16 mouse cellular contexts compared by ENCODE assay signal in the genomic region with DNA sequence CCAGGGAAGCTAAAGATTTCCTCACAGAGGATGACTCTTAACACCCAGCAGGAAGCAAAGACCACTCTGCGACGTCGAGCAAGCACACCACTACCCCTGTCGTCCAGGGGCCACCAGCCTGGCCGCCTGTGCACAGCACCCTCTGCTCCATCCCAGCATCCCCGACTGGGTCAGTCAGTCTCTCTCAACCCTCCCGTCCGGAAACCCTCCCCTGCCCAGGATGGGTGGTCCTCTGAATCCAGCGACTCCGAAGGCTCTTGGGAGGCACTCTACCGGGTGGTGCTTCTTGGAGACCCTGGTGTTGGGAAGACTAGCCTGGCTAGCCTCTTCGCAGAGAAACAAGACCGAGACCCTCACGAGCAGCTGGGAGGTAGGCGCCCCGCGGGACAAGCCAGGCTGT. TPM values are rescaled to one million over a fixed set of nuclear protein-coding genes. Genes with fewer than 3 reads are reported as not detected.
A peak's percentile ranks its signal among the peaks of the same experiment; 100 is the strongest.
DNase-seq lines count a peak whose midpoint lies in the region; ATAC-seq and TF ChIP-seq lines count a peak whose summit lies in the region.
"Had no signal": no experiment of that assay in that cellular context is flagged by ENCODE, and none has a peak within 500 bp of the region (broad histone marks: within the 10 kb centered on the region; RNA-seq: fewer than 3 reads in every experiment).

No protein-coding gene starts in this region.

- H3K4me3 ChIP-seq in heart, embryonic 11.5 days (ENCODE audit: low read depth, low read length) = no peak overlapping the region
- peak overlapping the region; percentile 14 for H3K4me3 ChIP-seq in testis, adult 2 months (ENCODE audit: control insufficient read depth, low read depth, low read length)
- peak overlapping the region; percentile 51 for H3K4me3 ChIP-seq in kidney, postnatal 0 days (replicated peaks; ENCODE audit: low read depth, low read length)
- no peak overlapping the region for H3K4me3 ChIP-seq in midbrain, embryonic 11.5 days (ENCODE audit: low read depth, low read length)

- DNase-seq in heart, adult 8-10 months (ENCODE audit: low spot score) = no peak
- DNase-seq in testis, postnatal 10 days (ENCODE audit: low spot score) = no peak
- peak; percentile 43 for DNase-seq in kidney, postnatal 0 days (ENCODE audit: low spot score)
- no peak for DNase-seq in left cerebral cortex, postnatal 14 days (ENCODE audit: low spot score in 2 of 2)
- no peak for DNase-seq in midbrain, embryonic 11.5 days (ENCODE audit: low spot score, missing footprints)
- DNase-seq in right cerebral cortex, postnatal 4 days = no peak
- DNase-seq: adrenal gland, adult 8-10 months; cerebellum, adult 11-12 months; thymus, postnatal 36 days had no signal

- WGBS in heart, embryonic 11.5 days (ENCODE audit: insufficient replicate concordance) = 37% methylated on average over 17 of the region's 17 CpGs
- WGBS in kidney, postnatal 0 days = 31% methylated on average over 17 of the region's 17 CpGs
- WGBS in midbrain, embryonic 11.5 days = 39% methylated on average over 17 of the region's 17 CpGs

- no peaks in the 10 kb centered on the region for H3K9me3 ChIP-seq in heart, embryonic 11.5 days (replicated peaks; ENCODE audit: control insufficient read depth, low read length)
- H3K9me3 ChIP-seq in kidney, postnatal 0 days (replicated peaks; ENCODE audit: low read length) = no peaks in the 10 kb centered on the region
- no peaks in the 10 kb centered on the region for H3K9me3 ChIP-seq in midbrain, embryonic 11.5 days (ENCODE audit: control insufficient read depth, low read length)

- TF ChIP-seq CTCF in testis, adult 2 months (IDR thresholded peaks at IDR 0.05; ENCODE audit: control insufficient read depth, insufficient read depth, insufficient replicate concordance, low read depth, low read length) = no peak
- TF ChIP-seq CTCF in kidney, postnatal 0 days (IDR thresholded peaks at IDR 0.05; ENCODE audit: low read depth) = no peak

- H3K9ac ChIP-seq in heart, embryonic 11.5 days (ENCODE audit: low read depth, low read length) = no peak overlapping the region
- H3K9ac ChIP-seq in kidney, postnatal 0 days (ENCODE audit: low read depth, low read length) = peak overlapping the region; percentile 69
- H3K9ac ChIP-seq in midbrain, embryonic 11.5 days (ENCODE audit: low read length) = no peak overlapping the region

- H3K4me1 ChIP-seq in heart, embryonic 11.5 days (ENCODE audit: control insufficient read depth, insufficient read depth, low read length) = peaks cover 4% of the 10 kb centered on the region
- H3K4me1 ChIP-seq in testis, adult 2 months (ENCODE audit: control insufficient read depth, insufficient read depth, low read length) = peaks cover 14% of the 10 kb centered on the region
- H3K4me1 ChIP-seq in kidney, postnatal 0 days (replicated peaks; ENCODE audit: insufficient read depth, low read length) = peaks cover 20% of the 10 kb centered on the region
- H3K4me1 ChIP-seq in midbrain, embryonic 11.5 days (ENCODE audit: control insufficient read depth, insufficient read depth, low read length) = peaks cover 7% of the 10 kb centered on the region

- H3K27me3 ChIP-seq in heart, embryonic 11.5 days (ENCODE audit: control insufficient read depth, insufficient read depth, low read length) = peaks cover 35% of the 10 kb centered on the region
- peaks cover 4% of the 10 kb centered on the region for H3K27me3 ChIP-seq in testis, adult 2 months (ENCODE audit: control insufficient read depth, insufficient read depth, low read length)
- no peaks in the 10 kb centered on the region for H3K27me3 ChIP-seq in kidney, postnatal 0 days (ENCODE audit: insufficient read depth, low read length)
- peaks cover 31% of the 10 kb centered on the region for H3K27me3 ChIP-seq in midbrain, embryonic 11.5 days (ENCODE audit: control insufficient read depth, insufficient read depth, low read length)

- H3K4me2 ChIP-seq in heart, embryonic 11.5 days = peak overlapping the region; percentile 94; the same call in 1 of the 2 replicates
- peak overlapping the region; percentile 74 for H3K4me2 ChIP-seq in kidney, postnatal 0 days (ENCODE audit: low read length)
- no peak overlapping the region for H3K4me2 ChIP-seq in midbrain, embryonic 11.5 days

- no peak overlapping the region for H3K27ac ChIP-seq in heart, embryonic 11.5 days (ENCODE audit: low read depth, low read length)
- no peak overlapping the region for H3K27ac ChIP-seq in testis, adult 2 months (ENCODE audit: control insufficient read depth, insufficient read depth, low read depth, low read length)
- H3K27ac ChIP-seq in kidney, postnatal 0 days = peak overlapping the region; percentile 70
- no peak overlapping the region for H3K27ac ChIP-seq in midbrain, embryonic 11.5 days (ENCODE audit: low read depth, low read length)

- TF ChIP-seq POLR2A in testis, adult 2 months (IDR thresholded peaks at IDR 0.05; ENCODE audit: control insufficient read depth, low read depth, low read length) = no peak

- intact Hi-C loops in left cerebral cortex, postnatal 14 days (cut with DNase I) = no loop called here

- no peaks in the 10 kb centered on the region for H3K36me3 ChIP-seq in heart, embryonic 11.5 days (ENCODE audit: control insufficient read depth, insufficient read depth, low read length)
- H3K36me3 ChIP-seq in testis, adult 2 months (ENCODE audit: control insufficient read depth, insufficient read depth, low read length) = no peaks in the 10 kb centered on the region
- H3K36me3 ChIP-seq in kidney, postnatal 0 days (ENCODE audit: insufficient read depth, low read length) = 0 out of 2 replicates have a peak, but pooled peaks cover 4% of the 10 kb centered on the region
- H3K36me3 ChIP-seq in midbrain, embryonic 11.5 days (ENCODE audit: control insufficient read depth, insufficient read depth, low read length) = no peaks in the 10 kb centered on the region

- no peak for ATAC-seq in heart, embryonic 11.5 days (replicated peaks; ENCODE audit: insufficient number of reproducible peaks, low FRiP score, low TSS enrichment)
- ATAC-seq in kidney, postnatal 0 days (replicated peaks; ENCODE audit: low FRiP score, low read depth) = no peak
- no peak for ATAC-seq in midbrain, embryonic 11.5 days (ENCODE audit: low FRiP score)
- ATAC-seq: CD4-positive, CD25-positive, alpha-beta regulatory T cell, adult 4 months had no signal

RNA-seq across cellular contexts. Expression of gene Rem1, which starts 1.3 kb away (rescaled TPM):
- 5.8 and 6.1 TPM in 2 replicates for polyA plus RNA-seq in heart, embryonic 11.5 days (2014; fragmentation: Nextera tagmentation; extraction: Ambion mirVana)
- 1 to 10 TPM; 5.1 to 5.6 (median 5.2) TPM for total RNA-seq in heart, adult 8-10 months (2022)
- 1.2 and 1.7 TPM in 2 replicates for polyA plus RNA-seq in testis, adult 2 months (2012; rRNA removed)
- polyA plus RNA-seq in kidney, postnatal 0 days (2015; fragmentation: Nextera tagmentation; extraction: Ambion mirVana) = 48.3 and 55.1 TPM in 2 replicates
- under 1 TPM; 0.90 to 0.99 TPM for total RNA-seq in left cerebral cortex, postnatal 14 days (2021)
- 0.18 and 0.22 TPM in 2 replicates for polyA plus RNA-seq in midbrain, embryonic 11.5 days (2014; fragmentation: Nextera tagmentation; extraction: Ambion mirVana)
- polyA plus RNA-seq: CD4-positive, CD25-positive, alpha-beta regulatory T cell, adult 4 months had no signal

RNA-seq across cellular contexts. Expression of gene Defb25, which starts 5.2 kb away (rescaled TPM):
- 1.2 and 1.4 TPM in 2 replicates for polyA plus RNA-seq in heart, embryonic 11.5 days (2014; fragmentation: Nextera tagmentation; extraction: Ambion mirVana)
- total RNA-seq in heart, adult 8-10 months (2022) = not detected
- polyA plus RNA-seq in testis, adult 2 months (2012; rRNA removed) = not detected in 2 replicates
- 26.4 and 39.6 TPM in 2 replicates for polyA plus RNA-seq in kidney, postnatal 0 days (2015; fragmentation: Nextera tagmentation; extraction: Ambion mirVana)
- total RNA-seq in left cerebral cortex, postnatal 14 days (2021) = not detected
- not detected in 2 replicates for polyA plus RNA-seq in midbrain, embryonic 11.5 days (2014; fragmentation: Nextera tagmentation; extraction: Ambion mirVana)
- total RNA-seq: gastrocnemius, adult 8-10 months; left cerebral cortex, postnatal 25 days; megakaryocyte progenitor cell, adult 5-6 weeks had no signal
- polyA plus RNA-seq: CD4-positive, CD25-positive, alpha-beta regulatory T cell, adult 4 months; forebrain, embryonic 11.5 days had no signal

RNA-seq across cellular contexts. Expression of gene Defb36, which starts 23.9 kb away (rescaled TPM):
- polyA plus RNA-seq in heart, embryonic 11.5 days (2014; fragmentation: Nextera tagmentation; extraction: Ambion mirVana) = not detected in 2 replicates
- not detected for total RNA-seq in heart, adult 8-10 months (2022)
- 125 and 129 TPM in 2 replicates for polyA plus RNA-seq in testis, adult 2 months (2012; rRNA removed)
- polyA plus RNA-seq in kidney, postnatal 0 days (2015; fragmentation: Nextera tagmentation; extraction: Ambion mirVana) = 2.1 and 3.6 TPM in 2 replicates
- total RNA-seq in left cerebral cortex, postnatal 14 days (2021) = not detected
- not detected in 2 replicates for polyA plus RNA-seq in midbrain, embryonic 11.5 days (2014; fragmentation: Nextera tagmentation; extraction: Ambion mirVana)
- total RNA-seq: gastrocnemius, adult 8-10 months; left cerebral cortex, postnatal 25 days; megakaryocyte progenitor cell, adult 5-6 weeks had no signal
- polyA plus RNA-seq: CD4-positive, CD25-positive, alpha-beta regulatory T cell, adult 4 months; forebrain, embryonic 11.5 days had no signal

RNA-seq across cellular contexts. Expression of gene Defb45, which starts 28.9 kb away (rescaled TPM):
- polyA plus RNA-seq in heart, embryonic 11.5 days (2014; fragmentation: Nextera tagmentation; extraction: Ambion mirVana) = not detected in 2 replicates
- total RNA-seq in heart, adult 8-10 months (2022) = not detected
- 16.3 and 25.5 TPM in 2 replicates for polyA plus RNA-seq in testis, adult 2 months (2012; rRNA removed)
- polyA plus RNA-seq in kidney, postnatal 0 days (2015; fragmentation: Nextera tagmentation; extraction: Ambion mirVana) = not detected in 2 replicates
- total RNA-seq in left cerebral cortex, postnatal 14 days (2021) = not detected
- polyA plus RNA-seq in midbrain, embryonic 11.5 days (2014; fragmentation: Nextera tagmentation; extraction: Ambion mirVana) = not detected in 2 replicates
- total RNA-seq: adrenal gland, adult 8-10 months; left cerebral cortex, postnatal 25 days; megakaryocyte progenitor cell, adult 5-6 weeks had no signal
- polyA plus RNA-seq: CD4-positive, CD25-positive, alpha-beta regulatory T cell, adult 4 months; forebrain, embryonic 11.5 days had no signal

RNA-seq across cellular contexts. Expression of gene H13, which starts 41.2 kb away (rescaled TPM):
- polyA plus RNA-seq in heart, embryonic 11.5 days (2014; fragmentation: Nextera tagmentation; extraction: Ambion mirVana) = 92.3 and 92.8 TPM in 2 replicates
- 10 to 100 TPM; 34.4 to 36.3 (median 35.1) TPM for total RNA-seq in heart, adult 8-10 months (2022)
- 84.1 and 84.7 TPM in 2 replicates for polyA plus RNA-seq in testis, adult 2 months (2012; rRNA removed)
- 160 and 162 TPM in 2 replicates for polyA plus RNA-seq in kidney, postnatal 0 days (2015; fragmentation: Nextera tagmentation; extraction: Ambion mirVana)
- 10 to 100 TPM; 90.8 to 90.9 TPM for total RNA-seq in left cerebral cortex, postnatal 14 days (2021)
- 117 and 119 TPM in 2 replicates for polyA plus RNA-seq in midbrain, embryonic 11.5 days (2014; fragmentation: Nextera tagmentation; extraction: Ambion mirVana)

Comparison
In these comparisons a context has a peak if more than half of its experiments do, and no peak if none do; other contexts are left out.
1. H3K4me3 ChIP-seq: peak in testis, adult 2 months (single experiment) and kidney, postnatal 0 days (single experiment); none in heart, embryonic 11.5 days (single experiment) and midbrain, embryonic 11.5 days (single experiment).
2. RNA of gene Defb25, which starts 5.2 kb away (polyA plus RNA-seq): 26.4 to 39.6 TPM in kidney, postnatal 0 days; 1.2 to 1.4 TPM in heart, embryonic 11.5 days, not detected in testis, adult 2 months and not detected in midbrain, embryonic 11.5 days; every median in the first group is over 10 times any median in the second.
3. RNA of gene Defb36, which starts 23.9 kb away (polyA plus RNA-seq): 125 to 129 TPM in testis, adult 2 months; 2.1 to 3.6 TPM in kidney, postnatal 0 days, not detected in heart, embryonic 11.5 days and not detected in midbrain, embryonic 11.5 days; every median in the first group is over 10 times any median in the second.